Mouse (Mus musculus) splenic B cell, adult 2 months (primary cell): ENCODE measurements around the gene Mdm4.

Experiments
- DNase-seq: peaks from one replicate; pipeline ENCODE4 v3.0.0-alpha.2; 2011; ENCODE audit warnings: low read depth, low spot score
- H3K27me3 ChIP-seq: 2 replicates; pipeline ENCODE4 v1.6.1; 2012; ENCODE audit warnings: mild to moderate bottlenecking, low read length, moderate library complexity, mixed read lengths; ENCODE audit not compliant: control insufficient read depth, poor library complexity, insufficient read depth, severe bottlenecking
- H3K36me3 ChIP-seq: 2 replicates; pipeline ENCODE4 v1.6.1; 2012; ENCODE audit warnings: mild to moderate bottlenecking, low read length, moderate library complexity, mixed read lengths; ENCODE audit not compliant: control insufficient read depth, poor library complexity, insufficient read depth, severe bottlenecking

Mdm4 gene

GRCm38 (mm10) chr1:133068268-133068667 lies 37.9 kb upstream of the Mdm4 start:
- Histone ChIP-seq H3K36me3 (peaks cover 23% of the 10 kb centered on the region), H3K27me3 (no peaks in the 10 kb centered on the region)
- DNase-seq, result no peak

- DNase-seq, result no peak
- no peaks in the 10 kb centered on the region for H3K27me3 ChIP-seq
- H3K36me3 ChIP-seq, result peaks cover 29% of the 10 kb centered on the region
Measured at GRCm38 (mm10) chr1:133063164-133063563, 32.8 kb upstream of the Mdm4 start.

DNA sequence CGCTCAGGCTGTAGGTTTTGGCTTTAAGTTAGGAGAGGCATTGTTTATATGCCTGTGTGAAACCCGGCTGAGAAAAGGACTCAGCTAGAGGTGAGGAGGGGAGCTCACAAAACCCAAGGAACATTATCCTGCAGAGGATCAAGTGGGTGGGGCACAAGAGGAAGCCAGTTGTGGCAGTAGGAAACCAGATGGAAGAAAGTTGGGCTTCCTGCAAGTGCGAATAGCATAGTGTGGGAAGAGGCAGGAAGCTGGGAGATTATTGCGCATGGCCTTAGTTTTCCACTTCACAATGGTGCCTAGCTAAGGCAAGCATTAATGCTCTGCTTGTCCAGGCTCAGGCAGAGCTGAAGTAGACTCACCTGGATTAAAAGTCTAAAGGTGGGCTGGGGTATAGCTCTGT lies 30.3 kb upstream of the Mdm4 start:
- H3K36me3 ChIP-seq, result peaks cover 17% of the 10 kb centered on the region; the same call in 1 of the 2 replicates
- no peak for DNase-seq
- no peaks in the 10 kb centered on the region for H3K27me3 ChIP-seq

- Histone ChIP-seq H3K27me3 (no peaks in the 10 kb centered on the region), H3K36me3 (peaks cover 14% of the 10 kb centered on the region; the same call in 1 of the 2 replicates)
- DNase-seq, result no peak
Measured at GRCm38 (mm10) chr1:133059592-133059991, 29.2 kb upstream of the Mdm4 start.

DNA sequence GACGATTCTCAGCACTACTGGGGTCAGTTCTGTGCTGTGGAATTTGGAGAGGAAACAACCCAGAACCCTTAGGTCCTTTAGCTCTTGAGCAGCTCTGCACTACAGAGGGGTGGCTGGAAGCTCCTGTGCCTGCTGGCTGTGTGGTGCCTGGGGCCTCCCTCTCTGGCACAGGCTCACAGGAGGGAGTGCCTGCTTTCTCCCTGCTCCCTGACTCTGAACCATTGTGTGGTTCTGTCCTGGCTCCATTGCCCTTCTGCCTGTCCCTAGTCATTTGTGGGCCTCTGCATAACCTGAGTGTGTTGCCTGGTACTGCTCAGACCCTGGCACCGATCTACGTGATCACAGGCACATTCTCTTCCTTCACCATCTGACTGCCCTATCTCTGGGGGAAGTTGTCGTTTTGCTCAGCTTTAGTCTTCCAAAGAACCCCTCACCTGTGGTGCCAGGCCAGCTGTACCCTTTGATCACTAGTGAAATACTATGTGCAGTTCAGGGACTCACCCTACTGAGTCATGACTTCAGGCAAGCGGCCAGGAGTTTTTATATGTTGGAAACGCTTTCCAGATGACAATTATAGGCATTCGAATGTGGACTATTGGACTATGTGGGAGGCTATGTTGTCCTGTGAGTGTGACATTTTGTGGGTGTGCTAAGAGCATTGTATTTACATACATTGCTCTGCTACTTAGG lies 27.1 kb upstream of the Mdm4 start:
- DNase-seq, result no peak
- Histone ChIP-seq H3K27me3 (no peaks in the 10 kb centered on the region), H3K36me3 (peaks cover 9% of the 10 kb centered on the region; the same call in 1 of the 2 replicates)

DNA sequence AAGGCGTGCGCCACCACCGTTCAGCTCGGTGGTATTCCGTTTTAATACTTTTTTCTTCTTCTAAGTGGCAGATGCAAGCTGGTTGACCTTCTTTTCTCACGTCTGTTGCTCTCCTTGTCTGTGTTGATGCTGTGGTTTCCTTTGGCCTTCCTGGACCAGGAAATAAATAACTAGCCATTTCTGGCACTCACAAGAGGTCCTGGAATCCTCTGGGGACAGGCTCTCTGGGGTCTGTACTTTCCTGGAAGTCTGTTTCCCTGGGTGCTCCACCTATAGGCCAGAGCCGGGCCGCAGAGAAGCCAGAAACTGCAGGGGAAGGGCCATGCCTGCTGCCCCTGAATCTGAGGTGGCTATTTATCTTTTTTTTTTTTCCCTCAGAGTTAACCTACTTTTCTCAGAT lies 24.0 kb upstream of the Mdm4 start:
- no peaks in the 10 kb centered on the region for H3K27me3 ChIP-seq
- H3K36me3 ChIP-seq, result no peaks in the 10 kb centered on the region
- no peak for DNase-seq

DNA sequence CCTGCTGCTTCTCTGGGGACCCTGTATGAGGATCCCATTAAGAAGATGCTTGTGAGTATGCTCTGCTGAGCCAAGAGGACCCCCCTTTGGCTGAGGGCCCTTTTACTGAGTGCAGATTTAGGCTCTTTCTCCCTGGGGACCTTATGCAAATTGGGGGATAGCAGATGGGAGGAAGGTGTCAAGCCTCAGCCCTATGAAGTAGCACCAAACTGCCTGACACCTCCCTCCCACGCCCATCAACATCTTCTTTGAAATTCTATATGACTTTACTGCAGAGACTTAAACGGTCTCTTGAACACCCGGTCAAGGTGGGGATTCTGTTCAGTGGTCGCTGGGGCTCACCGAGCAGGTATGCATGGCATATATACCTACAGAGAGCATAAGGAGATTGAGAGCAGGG lies 22.7 kb upstream of the Mdm4 start:
- peak; percentile 93 for DNase-seq
- H3K27me3 ChIP-seq, result no peaks in the 10 kb centered on the region
- no peaks in the 10 kb centered on the region for H3K36me3 ChIP-seq

GRCm38 (mm10) chr1:133051829-133052228 lies 21.5 kb upstream of the Mdm4 start:
- DNase-seq, result peak; percentile 40
- no peaks in the 10 kb centered on the region for H3K36me3 ChIP-seq
- H3K27me3 ChIP-seq, result no peaks in the 10 kb centered on the region

- DNase-seq, result no peak
Measured at GRCm38 (mm10) chr1:133050001-133050431, 19.7 kb upstream of the Mdm4 start.

DNA sequence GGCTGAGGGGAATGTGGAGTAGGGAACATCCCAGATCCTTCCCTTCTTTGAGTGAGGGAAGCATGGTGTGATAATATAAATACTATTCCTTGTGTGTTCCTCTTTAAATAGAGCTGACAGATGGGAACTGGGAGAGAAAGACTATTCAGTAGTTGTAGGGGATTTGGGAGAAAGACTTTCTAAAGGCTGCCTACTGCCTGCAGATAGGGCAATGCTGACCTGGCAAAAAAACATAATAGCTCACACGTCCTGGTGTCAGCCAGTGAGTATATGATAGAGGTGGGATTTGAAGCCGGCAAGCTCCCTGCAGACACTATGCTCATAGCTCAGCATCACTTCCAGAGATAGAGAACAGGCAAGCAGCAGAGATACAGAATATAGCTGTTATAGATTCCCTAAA lies 18.3 kb upstream of the Mdm4 start:
- Histone ChIP-seq H3K36me3 (no peaks in the 10 kb centered on the region), H3K27me3 (no peaks in the 10 kb centered on the region)
- no peak for DNase-seq

More at GRCm38 (mm10) chr1:133050001-133050431, 19.7 kb upstream of the Mdm4 start:
- Histone ChIP-seq H3K27me3 (no peaks in the 10 kb centered on the region), H3K36me3 (no peaks in the 10 kb centered on the region)

DNA sequence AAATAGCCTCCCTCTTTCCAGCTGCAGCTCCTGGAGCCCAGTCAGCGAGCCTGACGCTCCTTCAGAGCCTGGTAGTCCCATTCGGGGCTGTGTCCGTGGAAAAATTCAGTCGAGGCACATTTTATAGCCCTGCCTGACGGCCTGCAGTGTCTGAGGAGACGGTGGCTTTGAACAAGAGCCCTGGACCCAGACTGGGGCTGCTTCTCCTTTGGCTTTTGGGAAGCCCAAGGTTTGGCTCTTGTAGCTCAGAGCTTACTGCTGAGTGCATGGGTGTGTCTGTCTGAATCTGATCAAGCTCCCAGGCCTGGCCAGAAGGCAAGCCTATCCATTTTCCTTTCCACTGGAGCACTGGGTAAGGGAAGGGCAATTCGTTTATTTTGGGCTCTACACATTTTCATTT lies 17.2 kb upstream of the Mdm4 start:
- DNase-seq, result no peak
- H3K27me3 ChIP-seq, result no peaks in the 10 kb centered on the region
- H3K36me3 ChIP-seq, result no peaks in the 10 kb centered on the region

GRCm38 (mm10) chr1:133046441-133046931 lies 16.1 kb upstream of the Mdm4 start:
- peak; percentile 44 for DNase-seq
- no peaks in the 10 kb centered on the region for H3K36me3 ChIP-seq
- H3K27me3 ChIP-seq, result no peaks in the 10 kb centered on the region

DNA sequence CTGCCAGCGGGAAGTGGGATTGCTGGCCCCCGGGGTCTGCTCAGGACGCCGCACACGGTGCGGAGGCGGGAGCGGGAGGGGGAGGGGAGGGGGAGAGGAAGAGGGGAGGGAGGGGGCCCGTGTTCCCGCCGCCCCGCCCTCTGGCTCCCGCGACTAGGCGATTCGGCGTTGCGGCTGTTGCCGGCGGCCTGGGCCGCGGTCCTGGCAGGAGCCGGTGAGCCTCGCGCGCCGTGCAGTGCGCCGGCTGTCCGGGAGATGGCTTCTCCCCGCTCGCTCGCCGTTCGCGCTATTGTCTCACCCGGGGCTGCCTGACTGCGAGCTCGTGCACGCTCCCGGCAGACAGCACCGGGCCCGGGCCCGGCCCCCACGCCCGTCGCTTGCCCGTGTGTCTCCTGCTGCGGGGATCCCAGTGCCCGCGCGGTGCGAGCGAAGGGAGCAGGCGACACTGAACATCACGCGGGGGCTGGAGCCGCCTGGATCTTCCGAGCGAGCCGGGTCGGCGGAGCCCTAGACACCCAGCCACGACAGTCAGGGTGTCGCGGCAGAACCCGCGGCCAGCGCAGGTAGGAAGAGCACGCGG lies 15.6 kb upstream of the Mdm4 start:
- DNase-seq, result peak; percentile 77
- Histone ChIP-seq H3K27me3 (no peaks in the 10 kb centered on the region), H3K36me3 (no peaks in the 10 kb centered on the region)

- Histone ChIP-seq H3K27me3 (no peaks in the 10 kb centered on the region), H3K36me3 (no peaks in the 10 kb centered on the region)
- DNase-seq, result peak; percentile 42
Measured at GRCm38 (mm10) chr1:133045011-133045860, 14.9 kb upstream of the Mdm4 start, which contains the start of gene Pik3c2b. Gene Pik3c2b, plus strand, starts transcription at chr1:133045667.

GRCm38 (mm10) chr1:133039505-133039949 lies 9.2 kb upstream of the Mdm4 start:
- Histone ChIP-seq H3K36me3 (no peaks in the 10 kb centered on the region), H3K27me3 (no peaks in the 10 kb centered on the region)
- peak; percentile 94 for DNase-seq
